Mouse (Mus musculus) heart, embryonic 12.5 days (tissue): ENCODE measurements around the gene Pdcd1lg2. TPM values are rescaled to one million over a fixed set of nuclear protein-coding genes. Genes with fewer than 3 reads are reported as not detected.

Source experiments
- ATAC-seq: fragments of 200-750 bp; cut with Nextera tagmentation; 2 replicates; pipeline ENCODE4 v1.8.0; 2017; ENCODE audit warnings: moderate TSS enrichment, moderate library complexity; ENCODE audit not compliant: insufficient number of reproducible peaks, low FRiP score
- H3K27ac ChIP-seq: fragments of 300-500 bp; sonication (generic); 2 replicates; pipeline ENCODE4 v1.5.1; 2016; ENCODE audit warnings: mild to moderate bottlenecking, moderate library complexity; ENCODE audit not compliant: poor library complexity, severe bottlenecking
- H3K27me3 ChIP-seq: fragments of 300-500 bp; sonication (generic); replicated peaks from 2 replicates; pipeline ENCODE4 v1.6.1; 2016; ENCODE audit warnings: mild to moderate bottlenecking, moderate library complexity
- H3K36me3 ChIP-seq: fragments of 300-500 bp; sonication (generic); 2 replicates; pipeline ENCODE4 v1.6.1; 2016; ENCODE audit warnings: mild to moderate bottlenecking, moderate library complexity
- H3K4me1 ChIP-seq: fragments of 300-500 bp; sonication (generic); replicated peaks from 2 replicates; pipeline ENCODE4 v1.6.1; 2016; ENCODE audit warnings: mild to moderate bottlenecking
- H3K4me2 ChIP-seq: fragments of 300-500 bp; sonication (generic); 2 replicates; pipeline ENCODE4 v1.6.1; 2016; ENCODE audit warnings: mild to moderate bottlenecking, moderate library complexity
- H3K4me3 ChIP-seq: fragments of 300-500 bp; sonication (generic); 2 replicates; pipeline ENCODE4 v1.5.1; 2016; ENCODE audit warnings: mild to moderate bottlenecking
- H3K9ac ChIP-seq: fragments of 300-500 bp; sonication (generic); 2 replicates; pipeline ENCODE4 v1.6.1; 2016; ENCODE audit warnings: mild to moderate bottlenecking, moderate library complexity
- H3K9me3 ChIP-seq: fragments of 300-500 bp; sonication (generic); replicated peaks from 2 replicates; pipeline ENCODE4 v1.6.1; 2016; ENCODE audit warnings: mild to moderate bottlenecking, moderate library complexity
- WGBS: fragments of 180-500 bp; shearing (Covaris S2); methylation state at CpG from one replicate; pipeline ENCODE4 v1.1.7; 2016; 5-methylcytosine and 5-hydroxymethylcytosine counted together
- polyA plus RNA-seq: library from polyadenylated mRNA; unstranded; fragments of >200 nt; fragmentation: Nextera tagmentation; extraction: Ambion mirVana; gene quantifications from 2 replicates; pipeline ENCODE4 v1.2.1, GENCODE M21; 2016

The Pdcd1lg2 gene
- polyA plus RNA-seq, 1 experiment from 2014 or later, result not detected

GRCm38 (mm10) chr19:29515386-29515785 is 104.7 kb downstream of the Pdcd1lg2 start:
- Histone ChIP-seq H3K4me2 (no peak overlapping the region), H3K36me3 (peaks cover 20% of the 10 kb centered on the region), H3K27me3 (no peaks in the 10 kb centered on the region), H3K9me3 (peaks cover 3% of the 10 kb centered on the region; the same call in 1 of the 2 replicates), H3K4me3 (no peak overlapping the region), H3K9ac (no peak overlapping the region), H3K27ac (no peak overlapping the region), H3K4me1 (no peaks in the 10 kb centered on the region)
- WGBS, result 91% methylated on average over 3 of the region's 3 CpGs
- no peak for ATAC-seq

- ATAC-seq, result no peak
- Histone ChIP-seq H3K27me3 (no peaks in the 10 kb centered on the region), H3K4me1 (peaks cover 4% of the 10 kb centered on the region; the same call in 1 of the 2 replicates), H3K27ac (no peak overlapping the region), H3K4me3 (no peak overlapping the region), H3K9ac (no peak overlapping the region), H3K36me3 (peaks cover 20% of the 10 kb centered on the region), H3K9me3 (peaks cover 3% of the 10 kb centered on the region; the same call in 1 of the 2 replicates), H3K4me2 (no peak overlapping the region)
- WGBS, result 69% methylated on average over 10 of the region's 10 CpGs
These were observed 105.3 kb downstream of the Pdcd1lg2 start for GRCm38 (mm10) chr19:29515991-29516390.

GRCm38 (mm10) chr19:29518409-29518808 is 107.7 kb downstream of the Pdcd1lg2 start:
- Histone ChIP-seq H3K9me3 (peaks cover 3% of the 10 kb centered on the region; the same call in 1 of the 2 replicates), H3K27ac (no peak overlapping the region), H3K27me3 (no peaks in the 10 kb centered on the region), H3K36me3 (peaks cover 20% of the 10 kb centered on the region), H3K9ac (no peak overlapping the region), H3K4me3 (no peak overlapping the region), H3K4me2 (no peak overlapping the region), H3K4me1 (peaks cover 7% of the 10 kb centered on the region; the same call in 1 of the 2 replicates)
- 86% methylated on average over 7 of the region's 7 CpGs for WGBS
- ATAC-seq, result no peak

GRCm38 (mm10) chr19:29518922-29519321 is 108.2 kb downstream of the Pdcd1lg2 start:
- no peak for ATAC-seq
- peaks cover 11% of the 10 kb centered on the region for H3K4me1 ChIP-seq

More at GRCm38 (mm10) chr19:29518922-29519321, 108.2 kb downstream of the Pdcd1lg2 start:
- Histone ChIP-seq H3K27ac (no peak overlapping the region), H3K4me2 (no peak overlapping the region), H3K4me3 (no peak overlapping the region), H3K9me3 (peaks cover 3% of the 10 kb centered on the region; the same call in 1 of the 2 replicates), H3K27me3 (no peaks in the 10 kb centered on the region), H3K36me3 (peaks cover 20% of the 10 kb centered on the region), H3K9ac (no peak overlapping the region)
- WGBS, result 72% methylated on average over 4 of the region's 4 CpGs

Other genes with a start within 250 kb of the Pdcd1lg2 start
- 11.0 TPM in 2 replicates for gene Jak2, start 159.1 kb upstream of the Pdcd1lg2 start, polyA plus RNA-seq
- gene Insl6, start 85.6 kb upstream of the Pdcd1lg2 start, polyA plus RNA-seq, result 4.2 and 4.3 TPM in 2 replicates
- 0.32 and 0.82 TPM in 2 replicates for gene Rln1, start 76.2 kb upstream of the Pdcd1lg2 start, polyA plus RNA-seq
- gene Plgrkt, start 43.5 kb upstream of the Pdcd1lg2 start, polyA plus RNA-seq, result 41.1 and 43.5 TPM in 2 replicates
- 0.32 and 0.71 TPM in 2 replicates for gene Cd274, start 43.5 kb upstream of the Pdcd1lg2 start, polyA plus RNA-seq
- gene Ric1, start 111.4 kb downstream of the Pdcd1lg2 start, polyA plus RNA-seq, result 7.5 and 8.4 TPM in 2 replicates
- gene Ermp1, start 237.5 kb downstream of the Pdcd1lg2 start, polyA plus RNA-seq, result 9.7 and 10.7 TPM in 2 replicates